Mouse (Mus musculus) MEL (cell line): ENCODE data around the gene Msgn1. TPM values are rescaled to one million over a fixed set of nuclear protein-coding genes. Genes with fewer than 3 reads are reported as not detected.
A peak's percentile ranks its signal among the peaks of the same experiment; 100 is the strongest.

Experiments
- DNase-seq: peaks from one replicate; pipeline ENCODE4 v3.0.0; 2011; ENCODE audit warnings: low read depth, low spot score
- H3K27ac ChIP-seq: 2 replicates; pipeline ENCODE4 v1.5.1; 2012; ENCODE audit warnings: low read depth, mild to moderate bottlenecking, control low read depth, low read length, moderate library complexity; ENCODE audit not compliant: control insufficient read depth
- H3K27me3 ChIP-seq, 2 experiments: fragments of 150-350 bp in 1 of 2; sonication (generic) in 1 of 2; 2 replicates each; pipeline ENCODE4 v1.6.1; 2012; ENCODE audit warnings: low read length in 2 of 2, mild to moderate bottlenecking in 2 of 2, improper control_type of control experiment in 1 of 2, moderate library complexity in 1 of 2; ENCODE audit not compliant: insufficient read depth in 2 of 2, control insufficient read depth in 1 of 2
- H3K36me3 ChIP-seq, 2 experiments: 2 replicates each; pipeline ENCODE4 v1.6.1; 2012 to 2014; ENCODE audit warnings: low read length in 2 of 2, improper control_type of control experiment in 1 of 2, inconsistent platforms in 1 of 2, mild to moderate bottlenecking in 1 of 2; ENCODE audit not compliant: insufficient read depth in 2 of 2, control insufficient read depth in 1 of 2
- H3K4me1 ChIP-seq, 2 experiments: fragments of 150-350 bp in 1 of 2; sonication (generic) in 1 of 2; 2 replicates each; pipeline ENCODE4 v1.6.1; 2012; ENCODE audit warnings: low read length in 2 of 2, improper control_type of control experiment in 1 of 2, mild to moderate bottlenecking in 1 of 2; ENCODE audit not compliant: insufficient read depth in 2 of 2, control insufficient read depth in 1 of 2
- H3K4me3 ChIP-seq, 2 experiments: fragments of 150-350 bp in 1 of 2; sonication (generic) in 1 of 2; 2 replicates each; pipeline ENCODE4 v1.5.1; 2012; ENCODE audit warnings: low read depth in 2 of 2, low read length in 2 of 2, mild to moderate bottlenecking in 2 of 2, moderate library complexity in 2 of 2, control low read depth in 1 of 2, improper control_type of control experiment in 1 of 2; ENCODE audit not compliant: control insufficient read depth in 1 of 2, insufficient read depth in 1 of 2
- H3K79me2 ChIP-seq: 2 replicates; pipeline ENCODE4 v1.6.1; 2012; ENCODE audit warnings: mild to moderate bottlenecking, low read length, moderate library complexity; ENCODE audit not compliant: control insufficient read depth, poor library complexity, insufficient read depth
- H3K9ac ChIP-seq: 2 replicates; pipeline ENCODE4 v1.6.1; 2012; ENCODE audit warnings: low read depth, mild to moderate bottlenecking, control low read depth, low read length, moderate library complexity; ENCODE audit not compliant: control insufficient read depth, poor library complexity, severe bottlenecking
- H3K9me3 ChIP-seq: fragments of 150-350 bp; sonication (generic); replicated peaks from 2 replicates; pipeline ENCODE4 v1.6.1; 2012; ENCODE audit warnings: mild to moderate bottlenecking, low read length, improper control_type of control experiment, moderate library complexity; ENCODE audit not compliant: insufficient read depth
- BHLHE40 ChIP-seq: IDR thresholded peaks from 2 replicates; pipeline ENCODE4 v1.6.1; 2012; ENCODE audit warnings: low read depth, mild to moderate bottlenecking, inconsistent platforms, low read length, improper control_type of control experiment, borderline replicate concordance
- CTCF ChIP-seq, 3 experiments: IDR thresholded peaks in 2 of 3; conservative IDR thresholded peaks in 1 of 3; 2 replicates each; pipeline ENCODE4 v1.5.1; 2011 to 2012; ENCODE audit warnings: low read length in 3 of 3, low read depth in 2 of 3, mild to moderate bottlenecking in 2 of 3, improper control_type of control experiment in 1 of 3, inconsistent platforms in 1 of 3, mixed read lengths in 1 of 3, moderate library complexity in 1 of 3; ENCODE audit not compliant: control insufficient read depth in 1 of 3, insufficient read depth in 1 of 3, poor library complexity in 1 of 3, severe bottlenecking in 1 of 3
- E2F4 ChIP-seq: IDR thresholded peaks from 2 replicates; pipeline ENCODE4 v1.6.1; 2011; ENCODE audit warnings: low read depth, low read length, improper control_type of control experiment, borderline replicate concordance
- ELF1 ChIP-seq: IDR thresholded peaks from 2 replicates; pipeline ENCODE4 v1.6.1; 2014; ENCODE audit warnings: low read depth, mild to moderate bottlenecking, inconsistent platforms, low read length, improper control_type of control experiment, moderate library complexity
- EP300 ChIP-seq, 2 experiments: IDR thresholded peaks; 2 replicates each; pipeline ENCODE4 v1.6.1; 2011; ENCODE audit warnings: improper control_type of control experiment in 2 of 2, low read length in 2 of 2, low read depth in 1 of 2, mild to moderate bottlenecking in 1 of 2
- ETS1 ChIP-seq: IDR thresholded peaks from 2 replicates; pipeline ENCODE4 v1.6.1; 2012; ENCODE audit warnings: low read depth, mild to moderate bottlenecking, inconsistent platforms, low read length, improper control_type of control experiment, moderate library complexity
- GATA1 ChIP-seq: IDR thresholded peaks from 2 replicates; pipeline ENCODE4 v1.6.1; 2011; ENCODE audit warnings: low read depth, low read length, improper control_type of control experiment
- HCFC1 ChIP-seq: IDR thresholded peaks from 2 replicates; pipeline ENCODE4 v1.6.1; 2012; ENCODE audit warnings: low read depth, mild to moderate bottlenecking, inconsistent platforms, low read length, improper control_type of control experiment, moderate library complexity
- KAT2A ChIP-seq: conservative IDR thresholded peaks from 2 replicates; pipeline ENCODE4 v1.6.1; 2012; ENCODE audit warnings: low read depth, low read length, improper control_type of control experiment, inconsistent platforms
- MAFK ChIP-seq: IDR thresholded peaks from 2 replicates; pipeline ENCODE4 v1.6.1; 2011; ENCODE audit warnings: low read depth, mild to moderate bottlenecking, low read length, improper control_type of control experiment, borderline replicate concordance
- MAX ChIP-seq: IDR thresholded peaks from 2 replicates; pipeline ENCODE4 v1.6.1; 2011; ENCODE audit warnings: low read length, improper control_type of control experiment
- MAZ ChIP-seq: IDR thresholded peaks from 2 replicates; pipeline ENCODE4 v1.6.1; 2012; ENCODE audit warnings: low read depth, mild to moderate bottlenecking, inconsistent platforms, low read length, improper control_type of control experiment
- MEF2A ChIP-seq: IDR thresholded peaks from 2 replicates; pipeline ENCODE4 v1.6.1; 2014; ENCODE audit warnings: low read depth, mild to moderate bottlenecking, inconsistent platforms, low read length, improper control_type of control experiment; ENCODE audit not compliant: poor library complexity, insufficient replicate concordance, severe bottlenecking; ENCODE audit errors: extremely low read depth
- MXI1 ChIP-seq: IDR thresholded peaks from 2 replicates; pipeline ENCODE4 v1.6.1; 2011; ENCODE audit warnings: mild to moderate bottlenecking, low read depth, low read length, improper control_type of control experiment
- MYC ChIP-seq: IDR thresholded peaks from 2 replicates; pipeline ENCODE4 v1.6.1; 2011; ENCODE audit warnings: low read depth, mild to moderate bottlenecking, low read length, improper control_type of control experiment, moderate library complexity
- NELFE ChIP-seq: IDR thresholded peaks from 2 replicates; pipeline ENCODE4 v1.6.1; 2011; ENCODE audit warnings: low read depth, low read length, improper control_type of control experiment
- POLR2A ChIP-seq, 2 experiments: IDR thresholded peaks; 2 replicates each; pipeline ENCODE4 v1.6.1; 2011 to 2012; ENCODE audit warnings: low read length in 2 of 2, mild to moderate bottlenecking in 2 of 2, control low read depth in 1 of 2, improper control_type of control experiment in 1 of 2, low read depth in 1 of 2, moderate library complexity in 1 of 2; ENCODE audit not compliant: control insufficient read depth in 1 of 2, insufficient read depth in 1 of 2, poor library complexity in 1 of 2
- POLR2AphosphoS2 ChIP-seq: IDR thresholded peaks from 2 replicates; pipeline ENCODE4 v1.6.1; 2011; ENCODE audit warnings: low read length, improper control_type of control experiment
- RAD21 ChIP-seq: IDR thresholded peaks from 2 replicates; pipeline ENCODE4 v1.6.1; 2011; ENCODE audit warnings: mild to moderate bottlenecking, low read depth, low read length, improper control_type of control experiment
- RCOR1 ChIP-seq: IDR thresholded peaks from 2 replicates; pipeline ENCODE4 v1.6.1; 2012; ENCODE audit warnings: low read depth, mild to moderate bottlenecking, inconsistent platforms, low read length, improper control_type of control experiment
- SMC3 ChIP-seq: IDR thresholded peaks from 2 replicates; pipeline ENCODE4 v1.6.1; 2011; ENCODE audit warnings: low read depth, low read length, improper control_type of control experiment
- UBTF ChIP-seq: IDR thresholded peaks from 2 replicates; pipeline ENCODE4 v1.6.1; 2012; ENCODE audit warnings: low read depth, mild to moderate bottlenecking, inconsistent platforms, low read length, improper control_type of control experiment, moderate library complexity, borderline replicate concordance; ENCODE audit not compliant: insufficient read depth
- USF2 ChIP-seq, 2 experiments: IDR thresholded peaks; 2 replicates each; pipeline ENCODE4 v1.6.1; 2011 to 2012; ENCODE audit warnings: improper control_type of control experiment in 2 of 2, low read length in 2 of 2, borderline replicate concordance in 1 of 2, inconsistent platforms in 1 of 2, low read depth in 1 of 2, mild to moderate bottlenecking in 1 of 2; ENCODE audit not compliant: insufficient read depth in 1 of 2
- ZC3H11A ChIP-seq: IDR thresholded peaks from 2 replicates; pipeline ENCODE4 v1.6.1; 2012; ENCODE audit warnings: low read depth, mild to moderate bottlenecking, inconsistent platforms, low read length, improper control_type of control experiment
- ZMIZ1 ChIP-seq: IDR thresholded peaks from 2 replicates; pipeline ENCODE4 v1.6.1; 2012; ENCODE audit warnings: low read depth, mild to moderate bottlenecking, inconsistent platforms, low read length, improper control_type of control experiment, moderate library complexity
- polyA plus RNA-seq, 2 experiments: library from polyadenylated mRNA; stranded (reverse) in 1 of 2; unstranded in 1 of 2; fragments of >175 nt in 1 of 2; fragments of >200 nt in 1 of 2; gene quantifications; 2 replicates each; pipeline versions ENCODE4 v1.2.1 to v1.2.4; 2012; ENCODE audit warnings: low replicate concordance in 2 of 2, low read depth in 1 of 2; ENCODE audit not compliant: insufficient read length in 2 of 2, insufficient read depth in 1 of 2, missing spikeins in 1 of 2
- total RNA-seq: library from RNA; depleted of rRNA; stranded (reverse); fragments of 300-350 nt; gene quantifications from 2 replicates; pipeline ENCODE4 v1.2.3, GENCODE M21; 2012

Msgn1 gene
- total and polyA plus RNA-seq, 3 experiments = not detected

DNA sequence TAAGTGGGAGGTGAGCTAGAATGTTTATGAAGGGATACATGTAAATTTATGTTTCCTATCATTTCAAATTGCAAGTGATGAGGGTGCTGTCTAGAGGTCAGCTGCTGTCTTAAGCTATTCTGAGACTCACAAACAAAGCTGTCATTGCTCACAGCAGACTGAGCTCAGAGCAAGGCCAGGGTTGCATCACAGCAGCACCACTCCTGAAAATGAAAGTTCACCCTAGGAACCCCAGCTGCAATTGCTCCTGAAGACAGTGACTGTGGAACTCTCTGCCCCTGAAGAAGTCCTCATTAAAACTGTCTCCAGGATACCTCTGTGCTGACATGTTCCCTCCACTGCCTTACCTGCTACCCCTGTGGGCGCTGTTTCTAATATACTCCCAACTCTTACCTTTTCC is 13.7 kb downstream of the Msgn1 start:
- no peaks in the 10 kb centered on the region for H3K36me3 ChIP-seq
- no peaks in the 10 kb centered on the region for H3K27me3 ChIP-seq
- no peak for DNase-seq
- H3K9me3 ChIP-seq = no peaks in the 10 kb centered on the region
- no peak overlapping the region for H3K9ac ChIP-seq
- no peak overlapping the region for H3K4me3 ChIP-seq
- TF ChIP-seq E2F4 = no peak
- no peak for TF ChIP-seq ETS1
- TF ChIP-seq MAX = no peak
- TF ChIP-seq POLR2AphosphoS2 = no peak
- no peak for TF ChIP-seq EP300 (IDR thresholded peaks at IDR 0.05; ENCODE audit: low read depth in 1 of 2, low read length in 2 of 2)
- no peak for TF ChIP-seq ZMIZ1
- no peak for TF ChIP-seq RCOR1
- TF ChIP-seq MXI1 = no peak
- no peak for TF ChIP-seq POLR2A (IDR thresholded peaks at IDR 0.05; ENCODE audit: control insufficient read depth in 1 of 2, insufficient read depth in 1 of 2, low read depth in 1 of 2, low read length in 2 of 2, poor library complexity in 1 of 2)
- TF ChIP-seq UBTF = no peak
- no peak for TF ChIP-seq NELFE
- no peak for TF ChIP-seq KAT2A
- TF ChIP-seq USF2 (IDR thresholded peaks at IDR 0.05; ENCODE audit: borderline replicate concordance in 1 of 2, insufficient read depth in 1 of 2, low read depth in 1 of 2, low read length in 2 of 2) = no peak
- no peak for TF ChIP-seq SMC3
- no peak for TF ChIP-seq ELF1
- H3K27ac ChIP-seq = no peak overlapping the region
- H3K79me2 ChIP-seq = no peaks in the 10 kb centered on the region
- H3K4me1 ChIP-seq = no peaks in the 10 kb centered on the region

DNA sequence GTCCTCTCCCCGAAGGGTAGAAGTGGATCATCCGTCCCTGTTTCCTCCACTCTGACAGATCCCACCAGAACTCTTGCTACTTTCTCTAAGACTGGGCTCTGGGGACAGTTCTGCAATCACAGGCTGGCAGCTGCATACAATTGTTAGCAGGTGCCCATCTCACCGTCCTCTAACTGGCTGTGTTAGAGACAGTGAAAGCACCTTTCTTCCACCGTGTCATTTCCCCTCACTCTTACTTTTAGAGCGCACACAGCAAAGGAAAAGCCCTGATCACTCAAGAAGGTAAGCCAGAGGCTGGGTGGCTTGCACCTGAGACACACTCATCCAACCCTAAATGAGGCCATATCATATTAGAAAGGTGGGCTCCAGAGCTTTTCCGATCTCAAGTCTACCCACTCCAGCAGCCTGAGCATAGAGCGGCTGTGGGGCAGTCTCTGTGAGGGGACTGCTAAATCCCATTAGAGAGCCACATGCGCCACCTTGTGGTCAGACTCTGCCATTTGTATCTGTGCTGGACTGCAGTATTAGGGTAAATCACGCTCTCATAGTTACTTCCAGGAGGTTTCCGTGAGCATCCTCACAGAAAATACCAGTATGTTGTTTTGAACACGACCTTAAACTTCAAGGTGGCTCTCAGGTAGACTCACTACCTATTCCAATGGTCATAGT is 30.2 kb downstream of the Msgn1 start:
- H3K9me3 ChIP-seq = no peaks in the 10 kb centered on the region
- DNase-seq = peak; percentile 81
- H3K27me3 ChIP-seq = no peaks in the 10 kb centered on the region
- H3K27ac ChIP-seq = no peak overlapping the region
- no peaks in the 10 kb centered on the region for H3K4me1 ChIP-seq
- H3K4me3 ChIP-seq = no peak overlapping the region
- TF ChIP-seq CTCF (IDR thresholded peaks at IDR 0.05 in 2 of 3, conservative IDR thresholded peaks at IDR 0.05 in 1 of 3; ENCODE audit: control insufficient read depth in 1 of 3, insufficient read depth in 1 of 3, low read depth in 2 of 3, low read length in 3 of 3, poor library complexity in 1 of 3, severe bottlenecking in 1 of 3) (peak; percentile 76 to 86 (median 82)), ETS1 (no peak), NELFE (no peak), MYC (no peak), MAFK (no peak), POLR2A (IDR thresholded peaks at IDR 0.05; ENCODE audit: control insufficient read depth in 1 of 2, insufficient read depth in 1 of 2, low read depth in 1 of 2, low read length in 2 of 2, poor library complexity in 1 of 2) (no peak), ZC3H11A (peak; percentile 60), BHLHE40 (no peak), MAX (no peak), MEF2A (no peak), MAZ (no peak), GATA1 (no peak), SMC3 (peak; percentile 89), E2F4 (no peak), RAD21 (peak; percentile 83), HCFC1 (no peak)
- H3K36me3 ChIP-seq = no peaks in the 10 kb centered on the region
- H3K79me2 ChIP-seq = no peaks in the 10 kb centered on the region
- H3K9ac ChIP-seq = no peak overlapping the region
